Mouse (Mus musculus) fat pad, adult 2 months (tissue): ENCODE data around the gene Zdhhc18.

Experiments used
- DNase-seq: peaks from one replicate; pipeline ENCODE4 v3.0.0-alpha.2; 2011; ENCODE audit warnings: low read depth, low spot score; ENCODE audit errors: extremely low read depth

Gene Zdhhc18

GRCm38 (mm10) chr4:133561622-133562021 lies 88.3 kb downstream of the Zdhhc18 start:
- no peak for DNase-seq

GRCm38 (mm10) chr4:133559846-133560245 lies 90.1 kb downstream of the Zdhhc18 start:
- no peak for DNase-seq

- no peak for DNase-seq
Measured at GRCm38 (mm10) chr4:133557041-133557717, 92.8 kb downstream of the Zdhhc18 start.
